Mouse (Mus musculus): Measurements from ENCODE around the gene Gm20388.

- TF ChIP-seq CTCF (IDR thresholded peaks at IDR 0.05; ENCODE audit: low read depth) (no peak), EP300 (optimal IDR thresholded peaks at IDR 0.05) (no peak)
These were observed 2258.8 kb downstream of the Gm20388 start for GRCm38 (mm10) chr8:122169446-122169845.
